Mouse (Mus musculus) lung, adult 2 months (tissue): ENCODE results near the gene Madcam1. TPM values are rescaled to one million over a fixed set of nuclear protein-coding genes. Genes with fewer than 3 reads are reported as not detected.
A peak's percentile ranks its signal among the peaks of the same experiment; 100 is the strongest.

ENCODE experiments used
- DNase-seq: peaks from one replicate; pipeline ENCODE4 v3.0.0; 2022
- H3K4me1 ChIP-seq: fragments of 200-500 bp; 2 replicates; pipeline ENCODE4 v1.6.1; 2011; ENCODE audit warnings: low read length; ENCODE audit not compliant: control insufficient read depth, insufficient read depth
- H3K4me3 ChIP-seq: fragments of 200-500 bp; replicated peaks from 2 replicates; pipeline ENCODE3; 2011; ENCODE audit warnings: low read depth, mild to moderate bottlenecking, control low read depth, low read length; ENCODE audit errors: extremely low read depth
- CTCF ChIP-seq: fragments of 200-500 bp; IDR thresholded peaks from 2 replicates; pipeline ENCODE4 v1.5.1; 2011; ENCODE audit warnings: mild to moderate bottlenecking, low read length, control low read depth; ENCODE audit not compliant: insufficient read depth
- POLR2A ChIP-seq: fragments of 200-500 bp; IDR thresholded peaks from 2 replicates; pipeline ENCODE4 v1.6.1; 2011; ENCODE audit warnings: low read depth, mild to moderate bottlenecking, control low read depth, low read length, borderline replicate concordance; ENCODE audit errors: extremely low read depth
- WGBS: fragments of 180-500 bp; shearing (Covaris S2); methylation state at CpG from one replicate; pipeline ENCODE4 v1.1.7; 2018; 5-methylcytosine and 5-hydroxymethylcytosine counted together
- polyA plus RNA-seq: library from polyadenylated mRNA; depleted of rRNA; stranded (reverse); fragments of >200 nt; gene quantifications from 2 replicates; pipeline ENCODE4 v1.2.3, GENCODE M21; 2012

The Madcam1 gene
- polyA plus RNA-seq, 1 experiment = 0.13 TPM

GRCm38 (mm10) chr10:79673054-79673453, 8.7 kb downstream of the Madcam1 start:
- peaks cover 3% of the 10 kb centered on the region; the same call in 1 of the 2 replicates for H3K4me1 ChIP-seq
- no peak overlapping the region for H3K4me3 ChIP-seq
- no peak for DNase-seq
- 95% methylated on average over 3 of the region's 3 CpGs for WGBS
- TF ChIP-seq CTCF (no peak), POLR2A (no peak)

- 67% methylated on average over 44 of the region's 44 CpGs for WGBS
- Histone ChIP-seq H3K4me1 (no peaks in the 10 kb centered on the region), H3K4me3 (no peak overlapping the region)
- no peak for DNase-seq
- TF ChIP-seq CTCF (no peak), POLR2A (no peak)
Measured at GRCm38 (mm10) chr10:79675346-79676035, 11.1 kb downstream of the Madcam1 start.

GRCm38 (mm10) chr10:79680606-79681495, 16.5 kb downstream of the Madcam1 start:
- no peak for DNase-seq
- H3K4me1 ChIP-seq = peaks cover 14% of the 10 kb centered on the region
- peak overlapping the region; percentile 49 for H3K4me3 ChIP-seq
- TF ChIP-seq CTCF = no peak
- no peak for TF ChIP-seq POLR2A
- 25% methylated on average over 11 of the region's 11 CpGs for WGBS

- peak; percentile 98 for DNase-seq
- H3K4me3 ChIP-seq = peak within 1 kb of the TSS; percentile 91
- under 1% methylated on average over 77 of the region's 84 CpGs for WGBS
Measured at GRCm38 (mm10) chr10:79681591-79682245, 17.4 kb downstream of the Madcam1 start, which contains the start of gene Cdc34. Gene Cdc34 (plus strand): TSS chr10:79682195.

GRCm38 (mm10) chr10:79682551-79682915, 18.2 kb downstream of the Madcam1 start:
- Histone ChIP-seq H3K4me3 (peak overlapping the region; percentile 91), H3K4me1 (peaks cover 14% of the 10 kb centered on the region)
- TF ChIP-seq CTCF (no peak), POLR2A (no peak)
- peak; percentile 29 for DNase-seq
- WGBS = under 1% methylated on average over 10 of the region's 10 CpGs

More at GRCm38 (mm10) chr10:79681591-79682245, 17.4 kb downstream of the Madcam1 start, which contains the start of gene Cdc34:
- TF ChIP-seq CTCF (no peak), POLR2A (peak; percentile 85; the same call in 1 of the 2 replicates)
- peaks cover 14% of the 10 kb centered on the region for H3K4me1 ChIP-seq

- TF ChIP-seq CTCF = peak; percentile 22; the same call in 1 of the 2 replicates
- TF ChIP-seq POLR2A = no peak
- peaks cover 14% of the 10 kb centered on the region for H3K4me1 ChIP-seq
- DNase-seq = peak; percentile 48
Measured at GRCm38 (mm10) chr10:79682916-79683582, 18.7 kb downstream of the Madcam1 start.

GRCm38 (mm10) chr10:79683726-79684640, 19.6 kb downstream of the Madcam1 start:
- no peak for DNase-seq
- TF ChIP-seq CTCF (no peak), POLR2A (no peak)
- 37% methylated on average over 6 of the region's 6 CpGs for WGBS
- H3K4me3 ChIP-seq = no peak overlapping the region
- peaks cover 14% of the 10 kb centered on the region for H3K4me1 ChIP-seq

More at GRCm38 (mm10) chr10:79682916-79683582, 18.7 kb downstream of the Madcam1 start:
- 2% methylated on average over 10 of the region's 10 CpGs for WGBS
- peak overlapping the region; percentile 91 for H3K4me3 ChIP-seq
